Mouse (Mus musculus) liver, adult 2 months (tissue): Measurements from ENCODE around the gene Chkb. TPM values are rescaled to one million over a fixed set of nuclear protein-coding genes. Genes with fewer than 3 reads are reported as not detected.

ENCODE experiments used
- DNase-seq: peaks from one replicate; pipeline ENCODE4 v3.0.0-alpha.2; 2011; ENCODE audit warnings: low read depth, low spot score; ENCODE audit errors: extremely low read depth
- H3K27ac ChIP-seq: fragments of 200-500 bp; replicated peaks from 2 replicates; pipeline ENCODE4 v1.5.1; 2012; ENCODE audit warnings: low read depth, mild to moderate bottlenecking, control low read depth, inconsistent platforms, low read length; ENCODE audit not compliant: insufficient read depth
- H3K27me3 ChIP-seq: fragments of 200-500 bp; 2 replicates; pipeline ENCODE4 v1.6.1; 2012; ENCODE audit warnings: mild to moderate bottlenecking, moderate library complexity, low read length, inconsistent platforms; ENCODE audit not compliant: control insufficient read depth, insufficient read depth
- H3K36me3 ChIP-seq: fragments of 200-500 bp; 2 replicates; pipeline ENCODE4 v1.6.1; 2012; ENCODE audit warnings: low read length, inconsistent platforms; ENCODE audit not compliant: control insufficient read depth, insufficient read depth
- H3K4me1 ChIP-seq: fragments of 200-500 bp; 2 replicates; pipeline ENCODE4 v1.6.1; 2011; ENCODE audit warnings: low read length; ENCODE audit not compliant: control insufficient read depth, insufficient read depth
- H3K4me3 ChIP-seq: fragments of 200-500 bp; 2 replicates; pipeline ENCODE4 v1.5.1; 2011; ENCODE audit warnings: low read depth, mild to moderate bottlenecking, control low read depth, low read length, moderate library complexity; ENCODE audit not compliant: insufficient read depth
- H3K79me2 ChIP-seq: fragments of 200-500 bp; 2 replicates; pipeline ENCODE4 v1.6.1; 2012; ENCODE audit warnings: inconsistent platforms, mild to moderate bottlenecking, low read length, moderate library complexity; ENCODE audit not compliant: control insufficient read depth, insufficient read depth
- H3K9ac ChIP-seq: fragments of 200-500 bp; 2 replicates; pipeline ENCODE4 v1.6.1; 2012; ENCODE audit warnings: low read depth, mild to moderate bottlenecking, control low read depth, inconsistent platforms, low read length
- CTCF ChIP-seq: fragments of 200-500 bp; IDR thresholded peaks from 2 replicates; pipeline ENCODE4 v1.5.1; 2011; ENCODE audit warnings: low read depth, low read length, control low read depth
- POLR2A ChIP-seq: fragments of 200-500 bp; IDR thresholded peaks from 2 replicates; pipeline ENCODE4 v1.6.1; 2011; ENCODE audit warnings: low read length, control low read depth; ENCODE audit not compliant: insufficient read depth; ENCODE audit errors: extremely low read depth
- WGBS: fragments of 180-500 bp; shearing (Covaris S2); methylation state at CpG from one replicate; pipeline ENCODE4 v1.1.7; 2018; 5-methylcytosine and 5-hydroxymethylcytosine counted together
- polyA plus RNA-seq: library from polyadenylated mRNA; depleted of rRNA; stranded (reverse); fragments of >200 nt; gene quantifications from 2 replicates; pipeline ENCODE4 v1.2.3, GENCODE M21; 2012
- total RNA-seq: library from RNA; depleted of rRNA; stranded (reverse); fragments of >200 nt; gene quantifications from 2 replicates; pipeline ENCODE4 v1.2.3, GENCODE M21; 2014

The Chkb gene
- total and polyA plus RNA-seq, 2 experiments, result 25.4 to 47.2 TPM

- Histone ChIP-seq H3K4me1 (no peaks in the 10 kb centered on the region), H3K36me3 (no peaks in the 10 kb centered on the region), H3K79me2 (no peaks in the 10 kb centered on the region), H3K27me3 (no peaks in the 10 kb centered on the region), H3K27ac (no peak overlapping the region), H3K9ac (no peak overlapping the region), H3K4me3 (no peak overlapping the region)
- TF ChIP-seq CTCF, result no peak
- no peak for TF ChIP-seq POLR2A
- no peak for DNase-seq
Observed at GRCm38 (mm10) chr15:89406691-89407090, 23.0 kb downstream of the Chkb start.

- no peak for TF ChIP-seq CTCF
- no peak for TF ChIP-seq POLR2A
- Histone ChIP-seq H3K27ac (no peak overlapping the region), H3K27me3 (no peaks in the 10 kb centered on the region), H3K4me3 (no peak overlapping the region), H3K4me1 (no peaks in the 10 kb centered on the region), H3K36me3 (no peaks in the 10 kb centered on the region), H3K79me2 (no peaks in the 10 kb centered on the region), H3K9ac (no peak overlapping the region)
- DNase-seq, result no peak
- WGBS, result 84% methylated on average over 10 of the region's 10 CpGs
Observed at GRCm38 (mm10) chr15:89404831-89405623, 24.7 kb downstream of the Chkb start.

- 84% methylated on average over 1 of the region's 1 CpGs for WGBS
Observed at GRCm38 (mm10) chr15:89402471-89402870, 27.2 kb downstream of the Chkb start.

GRCm38 (mm10) chr15:89399716-89400115 lies 30.0 kb downstream of the Chkb start:
- WGBS, result 67% methylated on average over 1 of the region's 1 CpGs
- H3K4me3 ChIP-seq, result no peak overlapping the region
- no peak overlapping the region for H3K27ac ChIP-seq
- no peak overlapping the region for H3K9ac ChIP-seq
- DNase-seq, result no peak
- no peaks in the 10 kb centered on the region for H3K27me3 ChIP-seq
- no peaks in the 10 kb centered on the region for H3K36me3 ChIP-seq
- peaks cover 3% of the 10 kb centered on the region; the same call in 1 of the 2 replicates for H3K4me1 ChIP-seq
- TF ChIP-seq POLR2A, result no peak
- no peak for TF ChIP-seq CTCF
- no peaks in the 10 kb centered on the region for H3K79me2 ChIP-seq

More at GRCm38 (mm10) chr15:89402471-89402870, 27.2 kb downstream of the Chkb start:
- Histone ChIP-seq H3K79me2 (no peaks in the 10 kb centered on the region), H3K9ac (no peak overlapping the region), H3K4me1 (no peaks in the 10 kb centered on the region), H3K4me3 (no peak overlapping the region), H3K27ac (no peak overlapping the region), H3K27me3 (no peaks in the 10 kb centered on the region), H3K36me3 (no peaks in the 10 kb centered on the region)
- no peak for DNase-seq
- TF ChIP-seq CTCF (no peak), POLR2A (no peak)

- Histone ChIP-seq H3K9ac (no peak overlapping the region), H3K79me2 (no peaks in the 10 kb centered on the region), H3K4me1 (peaks cover 3% of the 10 kb centered on the region; the same call in 1 of the 2 replicates), H3K4me3 (no peak overlapping the region), H3K27me3 (no peaks in the 10 kb centered on the region), H3K36me3 (no peaks in the 10 kb centered on the region), H3K27ac (no peak overlapping the region)
- no peak for TF ChIP-seq CTCF
- TF ChIP-seq POLR2A, result no peak
- no peak for DNase-seq
- WGBS, result 83% methylated on average over 2 of the region's 2 CpGs
Observed at GRCm38 (mm10) chr15:89398146-89398545, 31.6 kb downstream of the Chkb start.

- TF ChIP-seq CTCF (no peak), POLR2A (no peak)
- no peaks in the 10 kb centered on the region for H3K27me3 ChIP-seq
- no peaks in the 10 kb centered on the region for H3K79me2 ChIP-seq
- H3K4me3 ChIP-seq, result no peak overlapping the region
- H3K4me1 ChIP-seq, result peaks cover 3% of the 10 kb centered on the region; the same call in 1 of the 2 replicates
- no peak overlapping the region for H3K9ac ChIP-seq
- no peaks in the 10 kb centered on the region for H3K36me3 ChIP-seq
- DNase-seq, result peak; percentile 98
- no peak overlapping the region for H3K27ac ChIP-seq
- WGBS, result 23% methylated on average over 4 of the region's 4 CpGs
Observed at GRCm38 (mm10) chr15:89396883-89397282, 32.8 kb downstream of the Chkb start.
